Mouse (Mus musculus) small intestine, adult 2 months (tissue): Measurements from ENCODE around the gene Vps37c.

Experiments
- CTCF ChIP-seq: fragments of 200-500 bp; IDR thresholded peaks from 2 replicates; pipeline ENCODE4 v1.5.1; 2012; ENCODE audit warnings: low read depth, mild to moderate bottlenecking, control low read depth, inconsistent platforms, low read length, moderate library complexity, mixed read lengths; ENCODE audit not compliant: insufficient replicate concordance, insufficient read length; ENCODE audit errors: extremely low read depth
- POLR2A ChIP-seq: fragments of 200-500 bp; IDR thresholded peaks from 2 replicates; pipeline ENCODE4 v1.6.1; 2012; ENCODE audit warnings: low read depth, mild to moderate bottlenecking, control low read depth, inconsistent platforms, low read length, moderate library complexity

- TF ChIP-seq POLR2A (no peak), CTCF (no peak)
These were observed 61.6 kb downstream of the Vps37c start for GRCm38 (mm10) chr19:10750161-10750560.
